Mouse (Mus musculus): ENCODE data around the gene Cntn2. TPM values are rescaled to one million over a fixed set of nuclear protein-coding genes. Genes with fewer than 3 reads are reported as not detected.

Cntn2 gene
- polyA plus RNA-seq, 1 experiment from 2014 or later: 26.1 TPM

DNA sequence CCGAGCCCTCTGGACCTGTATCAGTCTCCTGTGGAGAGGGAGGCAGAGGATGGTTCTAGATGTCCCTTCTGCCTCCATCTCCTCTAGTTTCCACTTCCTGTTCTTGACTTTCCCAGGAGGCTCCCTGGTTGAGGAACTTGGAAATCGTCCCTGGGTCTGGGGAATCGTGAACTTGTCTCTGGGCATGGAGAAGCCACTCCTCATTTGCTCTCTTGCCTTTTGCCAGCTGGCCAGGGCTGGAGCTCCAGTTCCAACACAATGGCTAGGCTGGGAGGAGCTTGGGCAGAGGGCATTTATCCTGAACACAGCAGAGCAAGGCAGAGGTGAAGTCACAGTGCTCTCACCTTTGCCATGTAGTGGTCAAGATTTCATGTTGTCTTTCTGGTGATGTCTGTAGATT, 6.6 kb downstream of the Cntn2 start:
- no peak overlapping the region for H3K4me2 ChIP-seq (replicated peaks)
- no peak overlapping the region for H3K9ac ChIP-seq
- no peak overlapping the region for H3K4me3 ChIP-seq (replicated peaks; ENCODE audit: low read length)
- 82% methylated on average over 3 of the region's 3 CpGs for WGBS
- no peaks in the 10 kb centered on the region for H3K27me3 ChIP-seq (ENCODE audit: control insufficient read depth, insufficient read depth, low read length)
- H3K4me1 ChIP-seq (replicated peaks; ENCODE audit: control insufficient read depth, insufficient read depth, low read length): peaks cover 49% of the 10 kb centered on the region
- no peaks in the 10 kb centered on the region for H3K9me3 ChIP-seq (ENCODE audit: control insufficient read depth, low read length)
- H3K27ac ChIP-seq: no peak overlapping the region
- H3K36me3 ChIP-seq (replicated peaks; ENCODE audit: control insufficient read depth, insufficient read depth): 0 out of 2 replicates have a peak, but pooled peaks cover 3% of the 10 kb centered on the region
- no peak for ATAC-seq (ENCODE audit: low FRiP score)
- no peak for DNase-seq (ENCODE audit: low spot score)

DNA sequence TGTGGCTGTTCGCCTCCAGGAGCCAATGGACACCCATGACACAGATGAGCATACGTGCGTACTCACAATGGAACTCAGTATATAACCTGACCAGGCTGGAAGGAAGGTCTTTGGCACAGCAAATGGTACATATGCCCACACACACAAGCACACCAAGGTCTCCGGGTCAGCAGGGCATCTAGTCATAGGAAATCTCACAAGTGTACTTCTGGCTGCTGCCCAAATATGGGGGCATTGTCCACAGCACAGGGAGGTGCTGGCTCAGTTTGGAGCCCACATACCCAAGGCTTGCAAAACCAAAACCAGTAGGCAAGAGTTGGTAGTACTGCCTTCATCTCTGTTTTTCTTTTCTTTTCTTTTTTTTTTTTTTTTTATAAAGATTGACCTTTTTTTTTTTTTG, 7.5 kb downstream of the Cntn2 start:
- H3K27ac ChIP-seq: no peak overlapping the region
- peaks cover 3% of the 10 kb centered on the region; the same call in 1 of the 2 replicates for H3K36me3 ChIP-seq (replicated peaks; ENCODE audit: control insufficient read depth, insufficient read depth)
- H3K27me3 ChIP-seq (ENCODE audit: control insufficient read depth, insufficient read depth, low read length): no peaks in the 10 kb centered on the region
- H3K9me3 ChIP-seq (ENCODE audit: control insufficient read depth, low read length): no peaks in the 10 kb centered on the region
- WGBS: 89% methylated on average over 4 of the region's 4 CpGs
- H3K4me3 ChIP-seq (replicated peaks; ENCODE audit: low read length): no peak overlapping the region
- DNase-seq (ENCODE audit: low spot score): no peak
- no peak overlapping the region for H3K4me2 ChIP-seq (replicated peaks)
- ATAC-seq (ENCODE audit: low FRiP score): no peak
- H3K9ac ChIP-seq: no peak overlapping the region
- peaks cover 51% of the 10 kb centered on the region for H3K4me1 ChIP-seq (replicated peaks; ENCODE audit: control insufficient read depth, insufficient read depth, low read length)

DNA sequence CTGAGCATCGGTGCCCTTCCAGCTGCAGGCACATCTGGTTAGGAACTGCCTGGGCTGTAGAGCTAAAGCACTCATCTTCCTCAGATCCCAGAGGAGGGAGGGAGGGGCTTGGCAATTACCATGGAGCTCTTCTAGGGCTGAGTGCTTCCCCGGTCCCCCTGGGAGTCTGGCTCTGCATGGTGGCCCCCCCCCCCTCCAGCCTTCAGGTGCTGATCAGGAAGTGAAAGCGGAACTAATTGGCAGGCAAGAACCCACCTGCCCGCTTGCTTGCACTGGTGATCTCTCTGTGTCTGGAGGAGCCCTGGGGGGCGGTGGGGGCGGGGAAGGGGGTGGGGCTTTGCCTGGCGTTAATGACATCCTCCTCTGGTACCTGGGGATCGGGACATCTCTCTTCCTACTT, 9.2 kb downstream of the Cntn2 start:
- Histone ChIP-seq H3K27ac (peak overlapping the region; percentile 39; the same call in 1 of the 2 replicates), H3K9ac (no peak overlapping the region), H3K4me1 (replicated peaks; ENCODE audit: control insufficient read depth, insufficient read depth, low read length) (peaks cover 40% of the 10 kb centered on the region), H3K9me3 (ENCODE audit: control insufficient read depth, low read length) (no peaks in the 10 kb centered on the region), H3K36me3 (replicated peaks; ENCODE audit: control insufficient read depth, insufficient read depth) (peaks cover 3% of the 10 kb centered on the region), H3K27me3 (ENCODE audit: control insufficient read depth, insufficient read depth, low read length) (no peaks in the 10 kb centered on the region), H3K4me2 (replicated peaks) (peak overlapping the region; percentile 14; the same call in 1 of the 2 replicates), H3K4me3 (replicated peaks; ENCODE audit: low read length) (no peak overlapping the region)
- 0% methylated on average over 8 of the region's 8 CpGs for WGBS
- DNase-seq (ENCODE audit: low spot score): no peak
- ATAC-seq (ENCODE audit: low FRiP score): no peak; the same call in 1 of the 2 replicates

DNA sequence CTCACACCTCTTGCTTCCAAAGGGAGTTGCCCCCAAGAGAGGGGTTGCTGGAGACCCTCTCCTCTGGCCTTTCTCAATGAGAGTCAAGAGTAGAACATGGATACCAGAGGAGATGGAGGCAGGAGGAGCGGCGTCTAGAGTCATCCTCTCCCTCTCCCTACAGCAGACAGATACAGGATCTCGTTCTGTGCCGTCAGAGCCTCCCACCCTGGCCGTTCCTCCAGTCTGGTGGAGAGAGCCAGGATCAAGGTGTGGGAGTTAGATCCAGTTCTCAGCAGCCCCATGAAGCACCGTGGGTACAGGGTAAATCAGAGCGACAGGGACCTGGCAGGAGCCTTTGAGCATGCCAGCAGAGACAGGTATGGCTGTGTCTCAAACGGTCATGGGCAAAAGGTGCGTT, 10.5 kb downstream of the Cntn2 start:
- Histone ChIP-seq H3K36me3 (replicated peaks; ENCODE audit: control insufficient read depth, insufficient read depth) (peaks cover 13% of the 10 kb centered on the region), H3K27me3 (ENCODE audit: control insufficient read depth, insufficient read depth, low read length) (no peaks in the 10 kb centered on the region), H3K4me3 (replicated peaks; ENCODE audit: low read length) (no peak overlapping the region), H3K9me3 (ENCODE audit: control insufficient read depth, low read length) (no peaks in the 10 kb centered on the region), H3K4me2 (replicated peaks) (no peak overlapping the region), H3K9ac (no peak overlapping the region), H3K4me1 (replicated peaks; ENCODE audit: control insufficient read depth, insufficient read depth, low read length) (peaks cover 36% of the 10 kb centered on the region), H3K27ac (no peak overlapping the region)
- WGBS: 72% methylated on average over 9 of the region's 9 CpGs
- DNase-seq (ENCODE audit: low spot score) (no peak), ATAC-seq (ENCODE audit: low FRiP score) (no peak)

DNA sequence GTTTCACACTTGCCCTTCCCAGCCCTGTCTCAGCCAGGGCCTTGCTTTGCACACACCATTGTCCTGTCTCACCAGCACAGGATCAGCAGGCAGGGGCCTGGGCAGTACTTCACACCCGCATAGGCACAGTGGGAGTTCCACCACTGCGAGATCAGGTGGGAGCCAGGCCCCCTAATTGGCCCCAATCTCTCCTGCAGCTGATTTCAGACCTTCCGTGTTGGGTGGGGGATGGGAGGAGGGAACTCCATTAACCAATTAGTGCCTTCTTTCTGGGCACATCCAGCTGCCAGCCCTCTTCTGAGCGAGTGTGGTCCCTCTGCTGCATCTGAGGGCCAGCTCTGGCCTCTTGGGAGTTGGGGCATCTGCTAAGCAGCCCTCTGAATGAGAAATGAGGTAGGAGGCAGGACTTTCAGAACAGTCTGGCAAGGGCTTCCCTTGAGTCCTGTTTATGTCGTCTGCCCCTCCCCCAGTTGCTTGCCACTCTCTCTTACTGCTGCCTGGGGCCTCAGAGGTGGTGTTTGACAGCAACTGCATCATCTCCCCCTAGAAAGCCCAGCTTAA, 12.3 kb downstream of the Cntn2 start:
- Histone ChIP-seq H3K36me3 (replicated peaks; ENCODE audit: control insufficient read depth, insufficient read depth) (peaks cover 16% of the 10 kb centered on the region), H3K9me3 (ENCODE audit: control insufficient read depth, low read length) (no peaks in the 10 kb centered on the region), H3K9ac (peak overlapping the region; percentile 24), H3K4me3 (replicated peaks; ENCODE audit: low read length) (no peak overlapping the region), H3K27me3 (ENCODE audit: control insufficient read depth, insufficient read depth, low read length) (no peaks in the 10 kb centered on the region), H3K27ac (peak overlapping the region; percentile 34), H3K4me2 (replicated peaks) (no peak overlapping the region), H3K4me1 (replicated peaks; ENCODE audit: control insufficient read depth, insufficient read depth, low read length) (peaks cover 42% of the 10 kb centered on the region)
- DNase-seq (ENCODE audit: low spot score) (no peak), ATAC-seq (ENCODE audit: low FRiP score) (peak; percentile 65)
- 0% methylated on average over 5 of the region's 5 CpGs for WGBS

DNA sequence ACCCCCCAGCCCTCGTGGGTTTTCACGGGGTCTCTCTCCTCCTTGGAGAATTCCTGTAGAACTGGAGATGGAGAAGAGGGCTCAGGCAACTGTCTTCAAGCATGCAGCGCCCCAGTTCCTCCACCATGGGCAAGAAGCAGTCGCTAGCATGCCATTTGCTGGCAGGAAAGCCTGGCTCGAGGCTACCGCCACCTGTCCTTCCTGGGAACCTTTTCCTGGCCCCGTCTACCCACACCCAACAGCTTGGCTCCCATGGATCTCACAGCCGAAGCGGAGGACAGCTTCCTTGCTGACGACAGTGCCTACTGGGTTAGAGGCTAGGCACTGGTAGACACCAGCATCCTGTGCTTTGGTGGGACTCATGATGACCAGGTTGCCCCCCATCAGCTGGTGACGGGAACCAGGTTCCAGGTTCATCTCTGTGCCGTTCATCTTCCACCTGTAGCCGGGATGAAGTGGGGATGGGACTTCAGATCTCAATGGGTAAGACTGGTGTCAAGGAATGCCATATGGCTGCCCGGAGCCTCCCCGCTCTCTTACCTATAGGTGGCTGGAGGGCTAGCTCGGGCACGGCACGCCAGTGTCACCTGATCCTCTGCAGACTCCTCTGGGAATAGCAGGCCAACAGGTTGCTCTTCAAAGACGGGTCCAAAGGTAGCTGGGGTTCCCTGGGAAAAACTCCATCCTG, 14.3 kb downstream of the Cntn2 start:
- DNase-seq (ENCODE audit: low spot score) (no peak), ATAC-seq (ENCODE audit: low FRiP score) (no peak)
- H3K27me3 ChIP-seq (ENCODE audit: control insufficient read depth, insufficient read depth, low read length): no peaks in the 10 kb centered on the region
- H3K9ac ChIP-seq: no peak overlapping the region
- WGBS: 93% methylated on average over 19 of the region's 19 CpGs
- H3K4me1 ChIP-seq (replicated peaks; ENCODE audit: control insufficient read depth, insufficient read depth, low read length): peaks cover 34% of the 10 kb centered on the region
- H3K4me3 ChIP-seq (replicated peaks; ENCODE audit: low read length): no peak overlapping the region
- no peak overlapping the region for H3K27ac ChIP-seq
- H3K36me3 ChIP-seq (replicated peaks; ENCODE audit: control insufficient read depth, insufficient read depth): peaks cover 28% of the 10 kb centered on the region
- no peak overlapping the region for H3K4me2 ChIP-seq (replicated peaks)
- H3K9me3 ChIP-seq (ENCODE audit: control insufficient read depth, low read length): no peaks in the 10 kb centered on the region

DNA sequence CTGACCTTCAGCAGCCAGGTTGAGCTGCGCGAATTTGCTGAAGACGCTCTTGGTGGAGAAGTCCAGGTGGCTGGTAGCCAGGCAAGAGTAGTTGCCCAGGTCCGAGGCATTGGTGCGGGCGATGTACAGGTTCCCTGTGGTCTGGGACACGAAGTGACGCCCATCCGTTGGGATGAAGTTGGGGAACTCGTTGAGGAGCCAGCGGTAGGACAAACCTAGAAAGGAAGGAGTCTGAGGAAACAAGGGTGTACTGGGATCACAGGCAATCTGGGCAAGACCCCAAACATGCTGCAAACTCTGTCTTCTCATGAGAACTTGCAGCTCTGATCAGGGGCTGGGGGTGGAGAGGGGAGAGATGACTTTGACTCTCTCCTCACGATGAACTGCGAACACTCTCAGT, 15.0 kb downstream of the Cntn2 start:
- H3K27ac ChIP-seq: no peak overlapping the region
- no peaks in the 10 kb centered on the region for H3K9me3 ChIP-seq (ENCODE audit: control insufficient read depth, low read length)
- peaks cover 28% of the 10 kb centered on the region for H3K4me1 ChIP-seq (replicated peaks; ENCODE audit: control insufficient read depth, insufficient read depth, low read length)
- no peak overlapping the region for H3K4me2 ChIP-seq (replicated peaks)
- no peak overlapping the region for H3K9ac ChIP-seq
- DNase-seq (ENCODE audit: low spot score) (no peak), ATAC-seq (ENCODE audit: low FRiP score) (no peak)
- H3K4me3 ChIP-seq (replicated peaks; ENCODE audit: low read length): no peak overlapping the region
- H3K36me3 ChIP-seq (replicated peaks; ENCODE audit: control insufficient read depth, insufficient read depth): peaks cover 34% of the 10 kb centered on the region
- no peaks in the 10 kb centered on the region for H3K27me3 ChIP-seq (ENCODE audit: control insufficient read depth, insufficient read depth, low read length)
- WGBS: 94% methylated on average over 13 of the region's 13 CpGs

DNA sequence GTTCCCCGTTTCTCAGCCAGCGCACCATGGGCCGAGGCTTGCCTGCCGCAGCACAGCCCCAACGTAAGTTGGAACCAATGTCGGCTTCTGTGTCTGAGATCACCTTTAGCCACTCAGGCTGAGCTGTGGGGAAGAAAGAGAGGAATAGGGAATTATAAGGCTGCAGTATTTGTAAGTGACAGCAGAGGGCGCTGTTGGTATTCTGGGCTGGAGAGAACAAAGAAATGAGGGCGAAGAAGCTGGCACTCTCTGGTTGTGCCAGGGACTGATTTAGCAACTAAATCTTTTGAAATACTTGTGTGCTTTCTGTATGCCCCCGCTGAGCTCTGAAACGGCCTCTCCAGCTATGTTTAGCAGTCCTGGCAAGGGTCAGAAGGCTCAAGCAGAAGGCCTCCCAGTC, 17.2 kb downstream of the Cntn2 start:
- Histone ChIP-seq H3K27me3 (ENCODE audit: control insufficient read depth, insufficient read depth, low read length) (no peaks in the 10 kb centered on the region), H3K9ac (peak overlapping the region; percentile 41), H3K4me1 (replicated peaks; ENCODE audit: control insufficient read depth, insufficient read depth, low read length) (peaks cover 21% of the 10 kb centered on the region), H3K9me3 (ENCODE audit: control insufficient read depth, low read length) (no peaks in the 10 kb centered on the region), H3K4me3 (replicated peaks; ENCODE audit: low read length) (no peak overlapping the region), H3K4me2 (replicated peaks) (no peak overlapping the region), H3K27ac (peak overlapping the region; percentile 81), H3K36me3 (replicated peaks; ENCODE audit: control insufficient read depth, insufficient read depth) (peaks cover 46% of the 10 kb centered on the region)
- WGBS: 3% methylated on average over 10 of the region's 10 CpGs
- peak; percentile 98 for DNase-seq (ENCODE audit: low spot score)
- ATAC-seq (ENCODE audit: low FRiP score): peak; percentile 70

DNA sequence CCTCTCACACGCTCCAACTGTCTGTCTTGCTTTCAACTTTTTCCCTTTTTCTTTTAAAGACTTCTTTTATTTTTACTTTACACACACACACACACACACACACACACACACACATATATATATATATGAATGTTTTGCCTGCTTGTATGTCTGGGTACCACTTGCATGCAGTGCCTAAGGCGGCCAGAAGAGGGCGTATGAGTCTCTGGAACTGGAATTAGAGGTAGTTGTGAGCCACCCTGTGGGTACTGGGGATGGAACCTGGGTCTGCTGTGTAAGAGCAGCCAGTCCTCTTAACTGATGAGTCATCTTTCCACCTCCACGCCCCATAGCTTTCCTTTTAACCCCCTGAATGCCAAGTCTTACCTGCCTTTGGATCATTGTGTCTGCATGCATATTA, 19.1 kb downstream of the Cntn2 start:
- no peaks in the 10 kb centered on the region for H3K9me3 ChIP-seq (ENCODE audit: control insufficient read depth, low read length)
- H3K27me3 ChIP-seq (ENCODE audit: control insufficient read depth, insufficient read depth, low read length): no peaks in the 10 kb centered on the region
- DNase-seq (ENCODE audit: low spot score): no peak
- peaks cover 12% of the 10 kb centered on the region; the same call in 1 of the 2 replicates for H3K4me1 ChIP-seq (replicated peaks; ENCODE audit: control insufficient read depth, insufficient read depth, low read length)
- peaks cover 60% of the 10 kb centered on the region for H3K36me3 ChIP-seq (replicated peaks; ENCODE audit: control insufficient read depth, insufficient read depth)
- no peak overlapping the region for H3K9ac ChIP-seq
- 40% methylated on average over 4 of the region's 4 CpGs for WGBS
- ATAC-seq (ENCODE audit: low FRiP score): no peak
- H3K4me2 ChIP-seq (replicated peaks): no peak overlapping the region
- no peak overlapping the region for H3K27ac ChIP-seq
- H3K4me3 ChIP-seq (replicated peaks; ENCODE audit: low read length): no peak overlapping the region

Data from hindbrain, embryonic 14.5 days (tissue).